Mouse (Mus musculus) ES-E14 (cell line): ENCODE measurements at regions not wholly inside any gene's neighbourhood (a gene's known extent, or its start where the extent isn't known, plus 50 kb on each side); places are given as distances from the start of the nearest gene placed in this dataset.

Source experiments
- DNase-seq: peaks from one replicate; pipeline ENCODE4 v3.0.0-alpha.2; 2013; ENCODE audit warnings: low read depth, low spot score
- H3K27ac ChIP-seq: 2 replicates; pipeline ENCODE4 v1.5.1; 2012; ENCODE audit warnings: low read depth, mild to moderate bottlenecking, low read length, moderate library complexity, mixed read lengths; ENCODE audit not compliant: poor library complexity, insufficient read depth, severe bottlenecking
- H3K36me3 ChIP-seq: 2 replicates; pipeline ENCODE4 v1.6.1; 2012; ENCODE audit warnings: mild to moderate bottlenecking, low read length, moderate library complexity, mixed read lengths; ENCODE audit not compliant: control insufficient read depth, poor library complexity, insufficient read depth, severe bottlenecking
- H3K4me1 ChIP-seq, 2 experiments: fragments of 150-350 bp in 1 of 2; sonication (generic) in 1 of 2; 2 replicates each; pipeline ENCODE4 v1.6.1; 2012; ENCODE audit warnings: low read length in 2 of 2, mild to moderate bottlenecking in 1 of 2, mixed read lengths in 1 of 2; ENCODE audit not compliant: control insufficient read depth in 2 of 2, insufficient read depth in 2 of 2, poor library complexity in 1 of 2
- H3K4me3 ChIP-seq, 2 experiments: fragments of 150-350 bp in 1 of 2; sonication (generic) in 1 of 2; 2 replicates each; pipeline ENCODE4 v1.5.1; 2012; ENCODE audit warnings: low read length in 2 of 2, low read depth in 1 of 2, mild to moderate bottlenecking in 1 of 2, mixed read lengths in 1 of 2; ENCODE audit not compliant: insufficient read depth in 1 of 2, poor library complexity in 1 of 2, severe bottlenecking in 1 of 2
- H3K9ac ChIP-seq: 2 replicates; pipeline ENCODE4 v1.6.1; 2012; ENCODE audit warnings: low read depth, mild to moderate bottlenecking, low read length, mixed read lengths; ENCODE audit not compliant: poor library complexity, insufficient read depth, severe bottlenecking
- H3K9me3 ChIP-seq: fragments of 150-350 bp; sonication (generic); 2 replicates; pipeline ENCODE4 v1.6.1; 2012; ENCODE audit warnings: low read depth, mild to moderate bottlenecking, low read length; ENCODE audit not compliant: control insufficient read depth, insufficient read depth
- CHD2 ChIP-seq: IDR thresholded peaks from 2 replicates; pipeline ENCODE4 v1.6.1; 2014; ENCODE audit warnings: mild to moderate bottlenecking, low read depth, low read length, inconsistent platforms
- HCFC1 ChIP-seq: IDR thresholded peaks from 2 replicates; pipeline ENCODE4 v1.6.1; 2012; ENCODE audit warnings: low read length, inconsistent platforms, borderline replicate concordance; ENCODE audit not compliant: insufficient read depth
- MAFK ChIP-seq: IDR thresholded peaks from 2 replicates; pipeline ENCODE4 v1.6.1; 2014; ENCODE audit warnings: mild to moderate bottlenecking, low read depth, low read length, inconsistent platforms; ENCODE audit not compliant: insufficient read depth
- ZC3H11A ChIP-seq: IDR thresholded peaks from 2 replicates; pipeline ENCODE4 v1.6.1; 2012; ENCODE audit warnings: low read depth, mild to moderate bottlenecking, inconsistent platforms, low read length, borderline replicate concordance
- ZNF384 ChIP-seq: IDR thresholded peaks from 2 replicates; pipeline ENCODE4 v1.6.1; 2012; ENCODE audit warnings: low read depth, low read length, inconsistent platforms
- in situ Hi-C, 2 experiments: fragments of 600-800 bp; cut with MboI; formaldehyde crosslinking; loops; one replicate each; pipeline ENCODE4 v1.15.1; 2025; ENCODE audit warnings: low sequenced_read_pairs in 2 of 2, inconsistent platforms in 1 of 2; ENCODE audit not compliant: unreplicated experiment in 2 of 2

- DNase-seq, result no peak
- Histone ChIP-seq H3K4me1 (no peaks in the 10 kb centered on the region), H3K27ac (no peak overlapping the region), H3K36me3 (no peaks in the 10 kb centered on the region), H3K9me3 (no peaks in the 10 kb centered on the region), H3K4me3 (no peak overlapping the region), H3K9ac (no peak overlapping the region)
- no peak for TF ChIP-seq ZNF384
- no peak for TF ChIP-seq HCFC1
- TF ChIP-seq CHD2, result no peak
- no peak for TF ChIP-seq ZC3H11A
- no peak for TF ChIP-seq MAFK
- in situ Hi-C loops, result no loop called here
These were observed 57.0 kb upstream of the Sox11 start for GRCm38 (mm10) chr12:27399392-27399791.
